Mouse (Mus musculus) heart, adult 11 months (tissue): ENCODE results near the gene Capn11.

ENCODE experiments used
- DNase-seq: peaks from one replicate; pipeline ENCODE4 v3.0.0; 2022

The Capn11 gene

DNA sequence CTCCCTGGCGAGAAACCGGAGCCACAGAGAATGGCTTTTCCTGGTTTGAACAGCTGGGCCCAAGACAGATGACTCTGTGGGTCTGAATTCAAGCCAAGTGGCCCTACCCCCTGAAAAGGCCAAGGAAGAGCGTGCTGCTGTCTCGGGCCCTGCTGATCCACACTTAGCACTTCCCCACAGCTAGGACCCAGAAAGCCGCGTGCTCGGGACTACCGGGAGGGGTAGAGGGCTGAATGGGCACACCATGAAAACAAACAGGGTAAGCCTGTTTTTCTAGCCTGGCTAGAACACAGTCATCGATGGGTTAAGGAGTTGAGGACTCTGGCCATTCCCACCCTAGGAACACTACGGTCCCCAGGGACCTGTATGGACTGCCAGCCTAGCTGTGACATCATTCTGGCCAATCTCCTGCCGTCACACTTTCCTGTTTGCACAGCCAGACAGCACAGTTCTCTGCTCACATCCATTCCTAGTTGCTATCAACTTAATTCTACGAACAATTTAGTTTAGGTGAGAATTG is 78.1 kb downstream of the Capn11 start:
- peak; percentile 97 for DNase-seq
